ENCODE assay signal across 8 mouse cellular contexts in genomic region chr3:105800156-105800674, GRCm38 (mm10). TPM values are rescaled to one million over a fixed set of nuclear protein-coding genes. Genes with fewer than 3 reads are reported as not detected.
DNase-seq lines count a peak whose midpoint lies in the region; ATAC-seq and TF ChIP-seq lines count a peak whose summit lies in the region.

No protein-coding gene starts in this region.

- no peak for TF ChIP-seq CTCF in heart, adult 2 months (IDR thresholded peaks at IDR 0.05)

- H3K27me3 ChIP-seq in heart, adult 2 months (ENCODE audit: control insufficient read depth, insufficient read depth, low read length): no peaks in the 10 kb centered on the region
- H3K27me3 ChIP-seq in forebrain, embryonic 10.5 days (ENCODE audit: poor library complexity, severe bottlenecking): no peaks in the 10 kb centered on the region
- no peaks in the 10 kb centered on the region for H3K27me3 ChIP-seq in limb, embryonic 11.5 days (ENCODE audit: control insufficient read depth, insufficient read depth, low read length)
- H3K27me3 ChIP-seq in neural tube, embryonic 15.5 days (replicated peaks): no peaks in the 10 kb centered on the region

- peaks cover 23% of the 10 kb centered on the region for H3K4me1 ChIP-seq in heart, adult 2 months (ENCODE audit: control insufficient read depth, insufficient read depth, low read length)
- peaks cover 34% of the 10 kb centered on the region for H3K4me1 ChIP-seq in forebrain, embryonic 10.5 days
- peaks cover 13% of the 10 kb centered on the region; the same call in 1 of the 2 replicates for H3K4me1 ChIP-seq in limb, embryonic 11.5 days (ENCODE audit: control insufficient read depth, insufficient read depth, low read length)
- peaks cover 30% of the 10 kb centered on the region for H3K4me1 ChIP-seq in neural tube, embryonic 15.5 days

- DNase-seq in heart, adult 2 months: no peak
- no peak for DNase-seq in heart, adult 9 months (ENCODE audit: low spot score in 2 of 2)
- DNase-seq in CD4-positive, CD25-positive, alpha-beta regulatory T cell, adult 2 months (ENCODE audit: low read depth, low spot score): peak; percentile 72
- no peak for DNase-seq in forebrain, embryonic 10.5 days (ENCODE audit: extremely low spot score, low spot score)
- DNase-seq in limb, embryonic 11.5 days (ENCODE audit: low spot score): no peak
- DNase-seq in right cerebral cortex, adult 18-20 months: no peak
- DNase-seq in right cerebral cortex, postnatal 14 days: no peak

- no peak for TF ChIP-seq EP300 in heart, adult 2 months (IDR thresholded peaks at IDR 0.05; ENCODE audit: insufficient read depth, low read depth, low read length)

- ATAC-seq in limb, embryonic 11.5 days (ENCODE audit: insufficient number of reproducible peaks, low FRiP score, low TSS enrichment, low read depth): no peak
- no peak for ATAC-seq in neural tube, embryonic 15.5 days (ENCODE audit: low FRiP score)

- WGBS in heart, adult 2 months: under 1% methylated on average over 12 of the region's 12 CpGs
- WGBS in forebrain, embryonic 10.5 days: under 1% methylated on average over 12 of the region's 12 CpGs
- WGBS in limb, embryonic 11.5 days: under 1% methylated on average over 12 of the region's 12 CpGs
- under 1% methylated on average over 12 of the region's 12 CpGs for WGBS in neural tube, embryonic 15.5 days

- no peaks in the 10 kb centered on the region for H3K79me2 ChIP-seq in heart, adult 2 months (replicated peaks; ENCODE audit: control insufficient read depth, insufficient read depth, low read length)

- no peak for TF ChIP-seq POLR2A in heart, adult 2 months (IDR thresholded peaks at IDR 0.05; ENCODE audit: insufficient read depth, low read depth, low read length)

- peaks cover 20% of the 10 kb centered on the region for H3K36me3 ChIP-seq in heart, adult 2 months (ENCODE audit: control insufficient read depth, insufficient read depth, low read length)
- no peaks in the 10 kb centered on the region for H3K36me3 ChIP-seq in forebrain, embryonic 10.5 days (replicated peaks)
- H3K36me3 ChIP-seq in limb, embryonic 11.5 days (ENCODE audit: control insufficient read depth, insufficient read depth, low read length): no peaks in the 10 kb centered on the region
- no peaks in the 10 kb centered on the region for H3K36me3 ChIP-seq in neural tube, embryonic 15.5 days

- peak overlapping the region; percentile 66 for H3K27ac ChIP-seq in heart, adult 2 months
- H3K27ac ChIP-seq in forebrain, embryonic 10.5 days: peak overlapping the region; percentile 96
- 0 out of 2 replicates have a peak overlapping the region, but pooled peaks have one; percentile 68 for H3K27ac ChIP-seq in limb, embryonic 11.5 days (replicated peaks; ENCODE audit: low read depth, low read length)
- peak overlapping the region; percentile 92 for H3K27ac ChIP-seq in neural tube, embryonic 15.5 days (replicated peaks)

- intact Hi-C loops in heart, adult 2 months (cut with DNase I): loop anchor here (2.0 to 5.0 kb wide), 2 partner anchors 95 to 113 kb away; partner anchors contain the start of gene Ddx20

- no peaks in the 10 kb centered on the region for H3K9me3 ChIP-seq in forebrain, embryonic 10.5 days
- H3K9me3 ChIP-seq in limb, embryonic 11.5 days (ENCODE audit: control insufficient read depth, low read length): no peaks in the 10 kb centered on the region
- no peaks in the 10 kb centered on the region for H3K9me3 ChIP-seq in neural tube, embryonic 15.5 days (replicated peaks)

- peak overlapping the region; percentile 84 for H3K4me2 ChIP-seq in limb, embryonic 11.5 days (ENCODE audit: low read depth, severe bottlenecking)
- peak overlapping the region; percentile 87 for H3K4me2 ChIP-seq in neural tube, embryonic 15.5 days

- peak overlapping the region; percentile 86 for H3K4me3 ChIP-seq in heart, adult 2 months
- peak overlapping the region; percentile 84 for H3K4me3 ChIP-seq in forebrain, embryonic 10.5 days
- H3K4me3 ChIP-seq in limb, embryonic 11.5 days (ENCODE audit: low read depth, low read length): peak overlapping the region; percentile 81
- H3K4me3 ChIP-seq in neural tube, embryonic 15.5 days (replicated peaks): peak overlapping the region; percentile 67

- peak overlapping the region; percentile 93 for H3K9ac ChIP-seq in heart, adult 2 months (ENCODE audit: low read depth, low read length)
- H3K9ac ChIP-seq in limb, embryonic 11.5 days (ENCODE audit: low read length): peak overlapping the region; percentile 90
- H3K9ac ChIP-seq in neural tube, embryonic 15.5 days (replicated peaks): peak overlapping the region; percentile 85

RNA-seq across cellular contexts. Expression of gene Rap1a, which starts 0.9 kb away (rescaled TPM):
- 100 to 1,000 TPM; 101 to 113 TPM for total RNA-seq in heart, adult 2 months (2021)
- polyA plus RNA-seq in heart, adult 2 months (2012; rRNA removed): 12.8 and 34.5 TPM in 2 replicates
- polyA plus RNA-seq in forebrain, embryonic 10.5 days (2016; fragmentation: Nextera tagmentation; extraction: Ambion mirVana): 75.5 and 78.0 TPM in 2 replicates
- polyA plus RNA-seq in limb, embryonic 11.5 days (2014; fragmentation: Nextera tagmentation; extraction: Ambion mirVana): 72.7 and 78.5 TPM in 2 replicates
- 88.2 and 95.4 TPM in 2 replicates for polyA plus RNA-seq in neural tube, embryonic 15.5 days (2015; fragmentation: Nextera tagmentation; extraction: Ambion mirVana)
